Mouse (Mus musculus) thymus, adult 2 months (tissue): Measurements from ENCODE around the gene Ticam1.

Experiments
- CTCF ChIP-seq: fragments of 200-500 bp; IDR thresholded peaks from 2 replicates; pipeline ENCODE4 v1.5.1; 2012; ENCODE audit warnings: mild to moderate bottlenecking, control low read depth, low read length, moderate library complexity, borderline replicate concordance; ENCODE audit not compliant: control insufficient read depth, poor library complexity, insufficient read depth; ENCODE audit errors: extremely low read depth
- POLR2A ChIP-seq: fragments of 200-500 bp; IDR thresholded peaks from 2 replicates; pipeline ENCODE4 v1.6.1; 2012; ENCODE audit warnings: mild to moderate bottlenecking, low read length, control low read depth, moderate library complexity; ENCODE audit not compliant: control insufficient read depth, poor library complexity, insufficient read depth; ENCODE audit errors: extremely low read depth

DNA sequence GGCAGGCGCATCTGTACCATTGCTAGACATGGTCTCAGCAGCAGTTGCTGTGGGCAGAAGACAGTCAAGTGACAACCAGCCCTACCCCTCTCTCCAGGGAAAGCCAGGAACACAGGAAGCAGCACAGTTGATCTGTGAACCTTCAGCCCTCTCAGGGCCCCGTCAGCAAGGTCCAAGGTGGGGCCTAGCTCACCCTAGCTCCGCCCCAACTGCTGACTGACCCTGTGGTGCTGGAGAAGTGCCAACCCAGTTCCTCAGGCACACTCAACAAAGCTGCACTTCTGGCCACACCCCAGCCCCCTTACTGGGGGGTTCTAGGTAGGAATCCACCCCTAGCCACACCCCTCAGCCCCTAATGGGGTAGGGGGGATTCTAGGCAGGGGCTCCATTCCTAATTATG is 11.2 kb upstream of the Ticam1 start:
- no peak for TF ChIP-seq CTCF
- no peak for TF ChIP-seq POLR2A
